Comparison of ENCODE assay signal across 26 mouse cellular contexts in genomic region chr6:139751022-139751421, GRCm38 (mm10).
A peak's percentile ranks its signal among the peaks of the same experiment; 100 is the strongest.
DNase-seq lines count a peak whose midpoint lies in the region; ATAC-seq and TF ChIP-seq lines count a peak whose summit lies in the region.
"Had no signal": no experiment of that assay in that cellular context is flagged by ENCODE, and none has a peak within 500 bp of the region (broad histone marks: within the 10 kb centered on the region; RNA-seq: fewer than 3 reads in every experiment).

No protein-coding gene starts in this region.

- no peak overlapping the region for H3K27ac ChIP-seq in forebrain, embryonic 16.5 days (ENCODE audit: low read length)
- no peak overlapping the region for H3K27ac ChIP-seq in forebrain, embryonic 15.5 days (replicated peaks)
- H3K27ac ChIP-seq in left cerebral cortex, adult 2 months, result peak overlapping the region; percentile 36; the same call in 1 of the 2 replicates
- H3K27ac ChIP-seq in heart, adult 2 months, result no peak overlapping the region
- H3K27ac ChIP-seq: heart, embryonic 10.5 days; heart, embryonic 13.5 days; hindbrain, embryonic 14.5 days; hindbrain, postnatal 0 days had no signal

- no peak overlapping the region for H3K9ac ChIP-seq in forebrain, embryonic 16.5 days (replicated peaks; ENCODE audit: low read depth, low read length)
- no peak overlapping the region for H3K9ac ChIP-seq in forebrain, embryonic 15.5 days (replicated peaks)
- no peak overlapping the region for H3K9ac ChIP-seq in heart, adult 2 months (ENCODE audit: low read depth, low read length)
- H3K9ac ChIP-seq: heart, embryonic 13.5 days; hindbrain, embryonic 14.5 days had no signal

- TF ChIP-seq POLR2A in heart, adult 2 months (IDR thresholded peaks at IDR 0.05; ENCODE audit: insufficient read depth, low read depth, low read length), result no peak

- intact Hi-C loops in left cerebral cortex, adult 2 months (cut with DNase I), result no loop called here
- intact Hi-C loops in heart, adult 2 months (cut with DNase I), result no loop called here

- no peaks in the 10 kb centered on the region for H3K36me3 ChIP-seq in forebrain, embryonic 16.5 days (ENCODE audit: control insufficient read depth, insufficient read depth)
- no peaks in the 10 kb centered on the region for H3K36me3 ChIP-seq in forebrain, embryonic 15.5 days
- no peaks in the 10 kb centered on the region for H3K36me3 ChIP-seq in heart, adult 2 months (ENCODE audit: control insufficient read depth, insufficient read depth, low read length)
- H3K36me3 ChIP-seq: G1E; heart, embryonic 10.5 days; heart, embryonic 13.5 days had no signal

- no peaks in the 10 kb centered on the region; the same call in 1 of the 2 replicates for H3K4me1 ChIP-seq in forebrain, embryonic 16.5 days (replicated peaks; ENCODE audit: control insufficient read depth, insufficient read depth, low read length)
- no peaks in the 10 kb centered on the region for H3K4me1 ChIP-seq in forebrain, embryonic 15.5 days
- H3K4me1 ChIP-seq in heart, adult 2 months (ENCODE audit: control insufficient read depth, insufficient read depth, low read length), result no peaks in the 10 kb centered on the region
- H3K4me1 ChIP-seq: heart, embryonic 10.5 days; heart, embryonic 13.5 days had no signal

- no peak overlapping the region for H3K4me3 ChIP-seq in forebrain, embryonic 16.5 days (replicated peaks; ENCODE audit: low read length)
- no peak overlapping the region for H3K4me3 ChIP-seq in forebrain, embryonic 15.5 days
- H3K4me3 ChIP-seq in left cerebral cortex, adult 2 months, result no peak overlapping the region
- no peak overlapping the region for H3K4me3 ChIP-seq in heart, adult 2 months
- H3K4me3 ChIP-seq: heart, embryonic 10.5 days; heart, embryonic 13.5 days had no signal

- ATAC-seq in forebrain, embryonic 16.5 days, result peak; percentile 69; the same call in 1 of the 2 replicates
- no peak for ATAC-seq in forebrain, embryonic 15.5 days (replicated peaks)
- ATAC-seq: hindbrain, postnatal 0 days; inflammation-experienced regulatory T-cells, adult 6 months; intestine, embryonic 16.5 days; Patski had no signal

- TF ChIP-seq EP300 in heart, adult 2 months (IDR thresholded peaks at IDR 0.05; ENCODE audit: insufficient read depth, low read depth, low read length), result no peak

- H3K27me3 ChIP-seq in forebrain, embryonic 16.5 days (replicated peaks; ENCODE audit: control insufficient read depth, insufficient read depth, low read length), result no peaks in the 10 kb centered on the region
- H3K27me3 ChIP-seq in forebrain, embryonic 15.5 days, result no peaks in the 10 kb centered on the region
- no peaks in the 10 kb centered on the region for H3K27me3 ChIP-seq in heart, adult 2 months (ENCODE audit: control insufficient read depth, insufficient read depth, low read length)
- H3K27me3 ChIP-seq: CH12.LX; heart, embryonic 13.5 days; Patski had no signal

- DNase-seq in left cerebral cortex, adult 2 months (ENCODE audit: extremely low spot score in 1 of 2, low spot score in 2 of 2), result no peak
- no peak for DNase-seq in left cerebral cortex, adult 11 months (ENCODE audit: low spot score)
- peak; percentile 55 for DNase-seq in brain, adult 2 months (ENCODE audit: low read depth, low spot score)
- no peak for DNase-seq in heart, adult 2 months
- DNase-seq: adrenal gland, postnatal 10 days; adrenal gland, postnatal 36 days; B cell, adult 2 months; cerebellum, adult 11-12 months; cerebellum, adult 8-10 months; cerebellum, postnatal 10 days; gastrocnemius, postnatal 25 days; heart, adult 18-20 months; heart, postnatal 14 days; heart, postnatal 4 days; kidney, adult 18-20 months had no signal

- no peak for TF ChIP-seq CTCF in left cerebral cortex, adult 2 months (IDR thresholded peaks at IDR 0.05)
- TF ChIP-seq CTCF in heart, adult 2 months (IDR thresholded peaks at IDR 0.05), result no peak

- WGBS in forebrain, embryonic 16.5 days, result 48% methylated on average over 3 of the region's 3 CpGs
- WGBS in forebrain, embryonic 15.5 days, result 49% methylated on average over 3 of the region's 3 CpGs
- WGBS in heart, adult 2 months, result 66% methylated on average over 3 of the region's 3 CpGs

- no peaks in the 10 kb centered on the region for H3K79me2 ChIP-seq in heart, adult 2 months (replicated peaks; ENCODE audit: control insufficient read depth, insufficient read depth, low read length)

- no peaks in the 10 kb centered on the region for H3K9me3 ChIP-seq in forebrain, embryonic 16.5 days (ENCODE audit: control insufficient read depth, low read length)
- no peaks in the 10 kb centered on the region for H3K9me3 ChIP-seq in forebrain, embryonic 15.5 days
- H3K9me3 ChIP-seq: heart, embryonic 10.5 days; heart, embryonic 13.5 days had no signal

- H3K4me2 ChIP-seq in forebrain, embryonic 16.5 days (ENCODE audit: low read length), result no peak overlapping the region
- no peak overlapping the region for H3K4me2 ChIP-seq in forebrain, embryonic 15.5 days (replicated peaks)
- H3K4me2 ChIP-seq: heart, embryonic 13.5 days; hindbrain, embryonic 14.5 days had no signal
